Mouse (Mus musculus): ENCODE data around the gene Crk.

DNA sequence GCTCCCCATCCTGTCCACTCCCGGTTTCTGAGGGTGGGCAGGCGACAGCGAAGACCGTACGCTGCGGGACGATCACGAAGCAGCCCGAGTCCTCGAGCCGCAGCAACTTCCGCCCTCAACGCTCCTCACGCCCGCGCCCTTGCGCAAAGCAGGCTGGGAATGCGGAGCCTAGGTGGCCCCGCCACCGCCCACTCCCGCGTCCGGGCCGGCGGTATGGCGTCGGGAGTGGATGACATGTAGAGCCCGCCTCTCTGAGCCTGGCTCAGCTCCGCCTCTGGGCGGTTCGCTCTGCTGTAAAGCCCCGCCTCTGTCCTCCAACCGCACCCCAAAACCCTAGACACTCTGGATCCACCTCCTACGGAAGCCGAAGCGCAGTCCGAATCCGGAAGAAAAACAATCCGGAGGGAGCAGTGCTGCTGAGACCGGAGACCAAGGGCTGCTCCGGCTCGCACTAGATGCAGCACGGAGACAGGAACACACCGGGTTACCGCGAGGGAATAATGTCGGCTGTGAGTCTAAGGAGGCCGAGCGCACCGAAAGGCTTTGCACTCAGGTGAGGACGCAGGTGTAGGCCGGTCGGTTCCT lies 48.3 kb upstream of the Crk start, which contains the start of gene Inpp5k:
- TF ChIP-seq CTCF (IDR thresholded peaks at IDR 0.05; ENCODE audit: low read depth) = 0 out of 2 replicates have a peak, but pooled peaks have one; percentile 6
- TF ChIP-seq EP300 (IDR thresholded peaks at IDR 0.05; ENCODE audit: low read depth) = no peak

All from liver, postnatal 0 days (tissue).